Mouse (Mus musculus) adrenal gland, postnatal 25 days (tissue): ENCODE measurements around the gene Lyrm1. TPM values are rescaled to one million over a fixed set of nuclear protein-coding genes. Genes with fewer than 3 reads are reported as not detected.

ENCODE experiments used
- DNase-seq: peaks from one replicate; pipeline ENCODE4 v3.0.0; 2021; ENCODE audit warnings: mixed read lengths
- long read RNA-seq: library from polyadenylated mRNA; stranded (forward); transcript quantifications from one replicate; pipeline ENCODE4 v2.0.0, GENCODE M21; 2021
- total RNA-seq: library from RNA; stranded (reverse); gene quantifications from 2 replicates; pipeline ENCODE4 v1.2.3, GENCODE M21; 2021

Gene Lyrm1
- total RNA-seq, result 7.7 and 11.4 TPM in 2 replicates
- long read RNA-seq, partial matches to known transcripts, result 1 of 8 reads
- long read RNA-seq, other reads (novel, unspliced or antisense), result 3 of 8 reads

- DNase-seq, result peak; percentile 98
These were observed at the start of gene Lyrm1, which contains the start of gene Dcun1d3 for GRCm38 (mm10) chr7:119895639-119896512. Gene Lyrm1, plus strand, starts transcription at chr7:119895861. Gene Dcun1d3, minus strand, starts transcription at chr7:119896298.

- DNase-seq, result no peak
These were observed 48.3 kb upstream of the Lyrm1 start for GRCm38 (mm10) chr7:119847396-119847795.

GRCm38 (mm10) chr7:119849096-119849495 is 46.6 kb upstream of the Lyrm1 start:
- peak; percentile 69 for DNase-seq

- DNase-seq, result peak; percentile 4
These were observed 44.9 kb upstream of the Lyrm1 start for GRCm38 (mm10) chr7:119850737-119851136.

GRCm38 (mm10) chr7:119852494-119852893 is 43.2 kb upstream of the Lyrm1 start:
- DNase-seq, result no peak

- DNase-seq, result no peak
These were observed 42.5 kb upstream of the Lyrm1 start for GRCm38 (mm10) chr7:119853186-119853585.

GRCm38 (mm10) chr7:119854362-119854761 is 41.3 kb upstream of the Lyrm1 start:
- no peak for DNase-seq

- DNase-seq, result no peak
These were observed 40.6 kb upstream of the Lyrm1 start for GRCm38 (mm10) chr7:119855031-119855430.

GRCm38 (mm10) chr7:119859476-119859875 is 36.2 kb upstream of the Lyrm1 start:
- no peak for DNase-seq

- DNase-seq, result no peak
These were observed 35.5 kb upstream of the Lyrm1 start for GRCm38 (mm10) chr7:119860116-119860515.

- no peak for DNase-seq
These were observed 35.1 kb upstream of the Lyrm1 start for GRCm38 (mm10) chr7:119860554-119860953.

GRCm38 (mm10) chr7:119860971-119861334 is 34.7 kb upstream of the Lyrm1 start:
- DNase-seq, result no peak

- DNase-seq, result peak; percentile 46
These were observed 34.1 kb upstream of the Lyrm1 start for GRCm38 (mm10) chr7:119861335-119862091.

GRCm38 (mm10) chr7:119862167-119862566 is 33.5 kb upstream of the Lyrm1 start:
- no peak for DNase-seq

- DNase-seq, result no peak
These were observed 31.2 kb upstream of the Lyrm1 start for GRCm38 (mm10) chr7:119864500-119864899.

GRCm38 (mm10) chr7:119866136-119866535 is 29.5 kb upstream of the Lyrm1 start:
- DNase-seq, result no peak

- DNase-seq, result no peak
These were observed 23.5 kb upstream of the Lyrm1 start for GRCm38 (mm10) chr7:119872204-119872603.

GRCm38 (mm10) chr7:119873050-119873449 is 22.6 kb upstream of the Lyrm1 start:
- DNase-seq, result no peak

GRCm38 (mm10) chr7:119875776-119876440 is 19.8 kb upstream of the Lyrm1 start:
- no peak for DNase-seq

- no peak for DNase-seq
These were observed 16.5 kb upstream of the Lyrm1 start for GRCm38 (mm10) chr7:119879171-119879570.

GRCm38 (mm10) chr7:119880345-119880744 is 15.3 kb upstream of the Lyrm1 start:
- DNase-seq, result no peak

GRCm38 (mm10) chr7:119881229-119881628 is 14.4 kb upstream of the Lyrm1 start:
- DNase-seq, result no peak

GRCm38 (mm10) chr7:119887887-119888286 is 7.8 kb upstream of the Lyrm1 start:
- no peak for DNase-seq
